ENCODE assay signal across 16 mouse cellular contexts in genomic region chr2:135700686-135701413, GRCm38 (mm10). TPM values are rescaled to one million over a fixed set of nuclear protein-coding genes. Genes with fewer than 3 reads are reported as not detected.
DNase-seq lines count a peak whose midpoint lies in the region; ATAC-seq lines count a peak whose summit lies in the region.
"Had no signal": no experiment of that assay in that cellular context is flagged by ENCODE, and none has a peak within 500 bp of the region (broad histone marks: within the 10 kb centered on the region; RNA-seq: fewer than 3 reads in every experiment).

No protein-coding gene starts in this region.

- ATAC-seq in forebrain, embryonic 12.5 days (ENCODE audit: low FRiP score) = no peak
- no peak for ATAC-seq in midbrain, embryonic 11.5 days (ENCODE audit: low FRiP score)
- no peak for ATAC-seq in midbrain, embryonic 16.5 days
- ATAC-seq in liver, embryonic 12.5 days = peak; percentile 94
- no peak for ATAC-seq in intestine, embryonic 15.5 days
- ATAC-seq: forebrain, embryonic 16.5 days; midbrain, embryonic 15.5 days had no signal

- no peak overlapping the region for H3K4me3 ChIP-seq in forebrain, embryonic 10.5 days
- no peak overlapping the region for H3K4me3 ChIP-seq in forebrain, embryonic 12.5 days (replicated peaks)
- no peak overlapping the region for H3K4me3 ChIP-seq in midbrain, embryonic 11.5 days (ENCODE audit: low read depth, low read length)
- no peak overlapping the region for H3K4me3 ChIP-seq in midbrain, embryonic 16.5 days (ENCODE audit: low read depth, low read length)
- H3K4me3 ChIP-seq in liver, embryonic 12.5 days = no peak overlapping the region
- no peak overlapping the region for H3K4me3 ChIP-seq in intestine, embryonic 15.5 days (replicated peaks)
- H3K4me3 ChIP-seq: midbrain, embryonic 15.5 days had no signal

- DNase-seq in forebrain, embryonic 10.5 days (ENCODE audit: extremely low spot score, low spot score) = peak; percentile 6
- DNase-seq in midbrain, embryonic 11.5 days (ENCODE audit: low spot score, missing footprints) = peak; percentile 37
- DNase-seq in cerebellum, adult 9-11 months = no peak
- DNase-seq in frontal cortex, postnatal 36 days (ENCODE audit: low spot score in 2 of 2) = no peak
- DNase-seq: adrenal gland, postnatal 25 days; gastrocnemius, postnatal 25 days; kidney, adult 8-10 months; right cerebral cortex, postnatal 4 days; thymus, postnatal 25 days had no signal

- no peak overlapping the region for H3K4me2 ChIP-seq in forebrain, embryonic 12.5 days
- H3K4me2 ChIP-seq in midbrain, embryonic 11.5 days = no peak overlapping the region
- H3K4me2 ChIP-seq in midbrain, embryonic 16.5 days (ENCODE audit: low read length) = no peak overlapping the region
- H3K4me2 ChIP-seq in liver, embryonic 12.5 days = no peak overlapping the region
- H3K4me2 ChIP-seq in intestine, embryonic 15.5 days (replicated peaks) = no peak overlapping the region
- H3K4me2 ChIP-seq: hindbrain, embryonic 14.5 days; midbrain, embryonic 15.5 days had no signal

- 95% methylated on average over 7 of the region's 7 CpGs for WGBS in forebrain, embryonic 10.5 days
- 92% methylated on average over 7 of the region's 7 CpGs for WGBS in forebrain, embryonic 12.5 days
- 94% methylated on average over 7 of the region's 7 CpGs for WGBS in midbrain, embryonic 11.5 days
- WGBS in midbrain, embryonic 16.5 days = 97% methylated on average over 7 of the region's 7 CpGs
- WGBS in liver, embryonic 12.5 days (ENCODE audit: insufficient replicate concordance) = 39% methylated on average over 7 of the region's 7 CpGs
- WGBS in intestine, embryonic 15.5 days = 90% methylated on average over 7 of the region's 7 CpGs

- H3K9ac ChIP-seq in forebrain, embryonic 12.5 days = no peak overlapping the region
- no peak overlapping the region for H3K9ac ChIP-seq in midbrain, embryonic 11.5 days (ENCODE audit: low read length)
- H3K9ac ChIP-seq in midbrain, embryonic 16.5 days (ENCODE audit: low read depth, low read length) = no peak overlapping the region
- no peak overlapping the region for H3K9ac ChIP-seq in liver, embryonic 12.5 days
- no peak overlapping the region for H3K9ac ChIP-seq in intestine, embryonic 15.5 days
- H3K9ac ChIP-seq: hindbrain, embryonic 14.5 days; midbrain, embryonic 15.5 days had no signal

- no peak overlapping the region for H3K27ac ChIP-seq in forebrain, embryonic 10.5 days
- no peak overlapping the region for H3K27ac ChIP-seq in forebrain, embryonic 12.5 days
- H3K27ac ChIP-seq in midbrain, embryonic 11.5 days (ENCODE audit: low read depth, low read length) = no peak overlapping the region
- H3K27ac ChIP-seq in midbrain, embryonic 16.5 days (ENCODE audit: low read length) = no peak overlapping the region
- H3K27ac ChIP-seq in liver, embryonic 12.5 days = peak overlapping the region; percentile 16; the same call in 1 of the 2 replicates
- H3K27ac ChIP-seq in intestine, embryonic 15.5 days = no peak overlapping the region
- H3K27ac ChIP-seq: hindbrain, embryonic 14.5 days; midbrain, embryonic 15.5 days had no signal

- H3K4me1 ChIP-seq in forebrain, embryonic 10.5 days = no peaks in the 10 kb centered on the region
- no peaks in the 10 kb centered on the region for H3K4me1 ChIP-seq in forebrain, embryonic 12.5 days
- H3K4me1 ChIP-seq in midbrain, embryonic 11.5 days (ENCODE audit: control insufficient read depth, insufficient read depth, low read length) = no peaks in the 10 kb centered on the region
- no peaks in the 10 kb centered on the region for H3K4me1 ChIP-seq in midbrain, embryonic 16.5 days (ENCODE audit: control insufficient read depth, insufficient read depth, low read length)
- H3K4me1 ChIP-seq in liver, embryonic 12.5 days = peaks cover 21% of the 10 kb centered on the region
- no peaks in the 10 kb centered on the region for H3K4me1 ChIP-seq in intestine, embryonic 15.5 days (replicated peaks)
- H3K4me1 ChIP-seq: midbrain, embryonic 15.5 days had no signal

- no peaks in the 10 kb centered on the region for H3K27me3 ChIP-seq in forebrain, embryonic 10.5 days (ENCODE audit: poor library complexity, severe bottlenecking)
- H3K27me3 ChIP-seq in forebrain, embryonic 12.5 days = no peaks in the 10 kb centered on the region
- H3K27me3 ChIP-seq in midbrain, embryonic 11.5 days (ENCODE audit: control insufficient read depth, insufficient read depth, low read length) = no peaks in the 10 kb centered on the region
- H3K27me3 ChIP-seq in midbrain, embryonic 16.5 days (ENCODE audit: control insufficient read depth, insufficient read depth, low read depth, low read length) = no peaks in the 10 kb centered on the region
- no peaks in the 10 kb centered on the region for H3K27me3 ChIP-seq in liver, embryonic 12.5 days (replicated peaks)
- H3K27me3 ChIP-seq in intestine, embryonic 15.5 days (replicated peaks) = no peaks in the 10 kb centered on the region
- H3K27me3 ChIP-seq: midbrain, embryonic 15.5 days had no signal

- peaks cover 19% of the 10 kb centered on the region for H3K36me3 ChIP-seq in forebrain, embryonic 10.5 days (replicated peaks)
- H3K36me3 ChIP-seq in forebrain, embryonic 12.5 days (replicated peaks) = no peaks in the 10 kb centered on the region
- no peaks in the 10 kb centered on the region for H3K36me3 ChIP-seq in midbrain, embryonic 11.5 days (ENCODE audit: control insufficient read depth, insufficient read depth, low read length)
- H3K36me3 ChIP-seq in midbrain, embryonic 16.5 days (ENCODE audit: control insufficient read depth, insufficient read depth, low read length) = peaks cover 2% of the 10 kb centered on the region; the same call in 1 of the 2 replicates
- H3K36me3 ChIP-seq in liver, embryonic 12.5 days = no peaks in the 10 kb centered on the region
- no peaks in the 10 kb centered on the region for H3K36me3 ChIP-seq in intestine, embryonic 15.5 days
- H3K36me3 ChIP-seq: midbrain, embryonic 15.5 days had no signal

- H3K9me3 ChIP-seq in forebrain, embryonic 10.5 days = no peaks in the 10 kb centered on the region
- H3K9me3 ChIP-seq in forebrain, embryonic 12.5 days = no peaks in the 10 kb centered on the region
- no peaks in the 10 kb centered on the region for H3K9me3 ChIP-seq in midbrain, embryonic 11.5 days (ENCODE audit: control insufficient read depth, low read length)
- no peaks in the 10 kb centered on the region for H3K9me3 ChIP-seq in midbrain, embryonic 16.5 days (replicated peaks; ENCODE audit: control insufficient read depth, low read length, poor library complexity, severe bottlenecking)
- H3K9me3 ChIP-seq in liver, embryonic 12.5 days (replicated peaks) = no peaks in the 10 kb centered on the region
- no peaks in the 10 kb centered on the region for H3K9me3 ChIP-seq in intestine, embryonic 15.5 days
- H3K9me3 ChIP-seq: midbrain, embryonic 15.5 days had no signal

RNA-seq across cellular contexts. Expression of gene Plcb4, which starts 42.0 kb away (rescaled TPM):
- 15.9 and 16.0 TPM in 2 replicates for polyA plus RNA-seq in forebrain, embryonic 10.5 days (2016; fragmentation: Nextera tagmentation; extraction: Ambion mirVana)
- 21.2 and 23.5 TPM in 2 replicates for polyA plus RNA-seq in forebrain, embryonic 12.5 days (2016; fragmentation: Nextera tagmentation; extraction: Ambion mirVana)
- 14.5 and 17.7 TPM in 2 replicates for polyA plus RNA-seq in midbrain, embryonic 11.5 days (2014; fragmentation: Nextera tagmentation; extraction: Ambion mirVana)
- 44.4 and 51.4 TPM in 2 replicates for polyA plus RNA-seq in midbrain, embryonic 16.5 days (2015; fragmentation: Nextera tagmentation; extraction: Ambion mirVana)
- polyA plus RNA-seq in liver, embryonic 12.5 days (2016; fragmentation: Nextera tagmentation; extraction: Ambion mirVana) = 5.1 and 5.8 TPM in 2 replicates
- 12.7 and 12.9 TPM in 2 replicates for polyA plus RNA-seq in intestine, embryonic 15.5 days (2015; fragmentation: Nextera tagmentation; extraction: Ambion mirVana)

Comparison
In these comparisons a context has a peak if more than half of its experiments do, and no peak if none do; other contexts are left out.
1. DNase-seq: peak in forebrain, embryonic 10.5 days (single experiment) and midbrain, embryonic 11.5 days (single experiment); none in cerebellum, adult 9-11 months (single experiment) and frontal cortex, postnatal 36 days (0 of 2).